Mouse (Mus musculus) liver, adult 2 months (tissue): ENCODE data around the gene Gm49387. TPM values are rescaled to one million over a fixed set of nuclear protein-coding genes. Genes with fewer than 3 reads are reported as not detected.

ENCODE experiments used
- DNase-seq: peaks from one replicate; pipeline ENCODE4 v3.0.0-alpha.2; 2011; ENCODE audit warnings: low read depth, low spot score; ENCODE audit errors: extremely low read depth
- H3K27ac ChIP-seq: fragments of 200-500 bp; replicated peaks from 2 replicates; pipeline ENCODE4 v1.5.1; 2012; ENCODE audit warnings: low read depth, mild to moderate bottlenecking, control low read depth, inconsistent platforms, low read length; ENCODE audit not compliant: insufficient read depth
- H3K27me3 ChIP-seq: fragments of 200-500 bp; 2 replicates; pipeline ENCODE4 v1.6.1; 2012; ENCODE audit warnings: mild to moderate bottlenecking, moderate library complexity, low read length, inconsistent platforms; ENCODE audit not compliant: control insufficient read depth, insufficient read depth
- H3K36me3 ChIP-seq: fragments of 200-500 bp; 2 replicates; pipeline ENCODE4 v1.6.1; 2012; ENCODE audit warnings: low read length, inconsistent platforms; ENCODE audit not compliant: control insufficient read depth, insufficient read depth
- H3K4me1 ChIP-seq: fragments of 200-500 bp; 2 replicates; pipeline ENCODE4 v1.6.1; 2011; ENCODE audit warnings: low read length; ENCODE audit not compliant: control insufficient read depth, insufficient read depth
- H3K4me3 ChIP-seq: fragments of 200-500 bp; 2 replicates; pipeline ENCODE4 v1.5.1; 2011; ENCODE audit warnings: low read depth, mild to moderate bottlenecking, control low read depth, low read length, moderate library complexity; ENCODE audit not compliant: insufficient read depth
- H3K79me2 ChIP-seq: fragments of 200-500 bp; 2 replicates; pipeline ENCODE4 v1.6.1; 2012; ENCODE audit warnings: inconsistent platforms, mild to moderate bottlenecking, low read length, moderate library complexity; ENCODE audit not compliant: control insufficient read depth, insufficient read depth
- H3K9ac ChIP-seq: fragments of 200-500 bp; 2 replicates; pipeline ENCODE4 v1.6.1; 2012; ENCODE audit warnings: low read depth, mild to moderate bottlenecking, control low read depth, inconsistent platforms, low read length
- CTCF ChIP-seq: fragments of 200-500 bp; IDR thresholded peaks from 2 replicates; pipeline ENCODE4 v1.5.1; 2011; ENCODE audit warnings: low read depth, low read length, control low read depth
- POLR2A ChIP-seq: fragments of 200-500 bp; IDR thresholded peaks from 2 replicates; pipeline ENCODE4 v1.6.1; 2011; ENCODE audit warnings: low read length, control low read depth; ENCODE audit not compliant: insufficient read depth; ENCODE audit errors: extremely low read depth
- WGBS: fragments of 180-500 bp; shearing (Covaris S2); methylation state at CpG from one replicate; pipeline ENCODE4 v1.1.7; 2018; 5-methylcytosine and 5-hydroxymethylcytosine counted together
- polyA plus RNA-seq: library from polyadenylated mRNA; depleted of rRNA; stranded (reverse); fragments of >200 nt; gene quantifications from 2 replicates; pipeline ENCODE4 v1.2.3, GENCODE M21; 2012
- total RNA-seq: library from RNA; depleted of rRNA; stranded (reverse); fragments of >200 nt; gene quantifications from 2 replicates; pipeline ENCODE4 v1.2.3, GENCODE M21; 2014

Gene Gm49387
- total and polyA plus RNA-seq, 2 experiments, result 2.6 TPM; not detected in 1

GRCm38 (mm10) chr14:31630677-31631076 is 10.0 kb downstream of the Gm49387 start:
- 92% methylated on average over 7 of the region's 7 CpGs for WGBS
- Histone ChIP-seq H3K4me3 (no peak overlapping the region), H3K27ac (no peak overlapping the region), H3K79me2 (peaks cover 7% of the 10 kb centered on the region; the same call in 1 of the 2 replicates), H3K36me3 (peaks cover 73% of the 10 kb centered on the region), H3K4me1 (peaks cover 15% of the 10 kb centered on the region; the same call in 1 of the 2 replicates), H3K9ac (no peak overlapping the region), H3K27me3 (no peaks in the 10 kb centered on the region)
- no peak for DNase-seq
- TF ChIP-seq CTCF, result no peak
- TF ChIP-seq POLR2A, result no peak

GRCm38 (mm10) chr14:31622748-31623147 is 17.9 kb downstream of the Gm49387 start:
- no peaks in the 10 kb centered on the region for H3K27me3 ChIP-seq
- peaks cover 3% of the 10 kb centered on the region; the same call in 1 of the 2 replicates for H3K79me2 ChIP-seq
- H3K4me1 ChIP-seq, result no peaks in the 10 kb centered on the region
- H3K27ac ChIP-seq, result no peak overlapping the region
- H3K9ac ChIP-seq, result no peak overlapping the region
- H3K36me3 ChIP-seq, result peaks cover 88% of the 10 kb centered on the region
- 91% methylated on average over 12 of the region's 12 CpGs for WGBS
- TF ChIP-seq CTCF, result no peak
- TF ChIP-seq POLR2A, result no peak
- H3K4me3 ChIP-seq, result no peak overlapping the region
- no peak for DNase-seq

GRCm38 (mm10) chr14:31620591-31621223 is 20.0 kb downstream of the Gm49387 start:
- Histone ChIP-seq H3K36me3 (peaks cover 89% of the 10 kb centered on the region), H3K27ac (no peak overlapping the region), H3K27me3 (no peaks in the 10 kb centered on the region), H3K4me1 (no peaks in the 10 kb centered on the region), H3K4me3 (no peak overlapping the region), H3K79me2 (no peaks in the 10 kb centered on the region), H3K9ac (no peak overlapping the region)
- TF ChIP-seq CTCF (no peak), POLR2A (no peak)
- WGBS, result 74% methylated on average over 9 of the region's 9 CpGs
- DNase-seq, result no peak

GRCm38 (mm10) chr14:31617997-31618396 is 22.7 kb downstream of the Gm49387 start:
- no peaks in the 10 kb centered on the region for H3K4me1 ChIP-seq
- H3K79me2 ChIP-seq, result no peaks in the 10 kb centered on the region
- TF ChIP-seq POLR2A, result no peak
- no peak for TF ChIP-seq CTCF
- peaks cover 90% of the 10 kb centered on the region for H3K36me3 ChIP-seq
- no peak for DNase-seq
- no peak overlapping the region for H3K27ac ChIP-seq
- no peak overlapping the region for H3K4me3 ChIP-seq
- H3K27me3 ChIP-seq, result no peaks in the 10 kb centered on the region
- WGBS, result 83% methylated on average over 3 of the region's 3 CpGs
- H3K9ac ChIP-seq, result no peak overlapping the region

GRCm38 (mm10) chr14:31617204-31617603 is 23.5 kb downstream of the Gm49387 start:
- Histone ChIP-seq H3K27me3 (no peaks in the 10 kb centered on the region), H3K4me3 (no peak overlapping the region), H3K9ac (no peak overlapping the region), H3K79me2 (no peaks in the 10 kb centered on the region), H3K27ac (no peak overlapping the region), H3K4me1 (no peaks in the 10 kb centered on the region), H3K36me3 (peaks cover 91% of the 10 kb centered on the region)
- no peak for DNase-seq
- 84% methylated on average over 9 of the region's 9 CpGs for WGBS
- no peak for TF ChIP-seq CTCF
- no peak for TF ChIP-seq POLR2A

- Histone ChIP-seq H3K36me3 (peaks cover 91% of the 10 kb centered on the region), H3K27me3 (no peaks in the 10 kb centered on the region), H3K4me3 (no peak overlapping the region), H3K27ac (no peak overlapping the region), H3K9ac (no peak overlapping the region), H3K4me1 (no peaks in the 10 kb centered on the region), H3K79me2 (no peaks in the 10 kb centered on the region)
- no peak for TF ChIP-seq CTCF
- no peak for DNase-seq
- 62% methylated on average over 5 of the region's 5 CpGs for WGBS
These were observed 27.0 kb downstream of the Gm49387 start for GRCm38 (mm10) chr14:31613671-31614070.
